Mouse (Mus musculus): ENCODE measurements around the gene Zfp638.

GRCm38 (mm10) chr6:83821856-83822255 is 45.1 kb upstream of the Zfp638 start:
- no peak for TF ChIP-seq ZC3H11A (IDR thresholded peaks at IDR 0.05; ENCODE audit: borderline replicate concordance, low read depth, low read length)
- no peak for TF ChIP-seq MAFK (IDR thresholded peaks at IDR 0.05; ENCODE audit: insufficient read depth, low read depth, low read length)
- TF ChIP-seq HCFC1 (IDR thresholded peaks at IDR 0.05; ENCODE audit: borderline replicate concordance, insufficient read depth, low read length), result no peak
- TF ChIP-seq CHD2 (IDR thresholded peaks at IDR 0.05; ENCODE audit: low read depth, low read length), result no peak
- TF ChIP-seq ZNF384 (IDR thresholded peaks at IDR 0.05; ENCODE audit: low read depth, low read length), result no peak
